Mouse (Mus musculus): ENCODE measurements around the gene Il34.
"Not testable (repeated sequence)": the region's sequence is repeated elsewhere in the genome, so short reads cannot be mapped to it uniquely, and the experiment has no call there.

Il34 gene

GRCm38 (mm10) chr8:110810481-110811065, 4.8 kb upstream of the Il34 start:
- no peak for DNase-seq

- DNase-seq: no peak
Observed at GRCm38 (mm10) chr8:110809831-110810230, 4.1 kb upstream of the Il34 start.

- no peak for DNase-seq
Observed at GRCm38 (mm10) chr8:110808495-110809472, 3.1 kb upstream of the Il34 start.

DNA sequence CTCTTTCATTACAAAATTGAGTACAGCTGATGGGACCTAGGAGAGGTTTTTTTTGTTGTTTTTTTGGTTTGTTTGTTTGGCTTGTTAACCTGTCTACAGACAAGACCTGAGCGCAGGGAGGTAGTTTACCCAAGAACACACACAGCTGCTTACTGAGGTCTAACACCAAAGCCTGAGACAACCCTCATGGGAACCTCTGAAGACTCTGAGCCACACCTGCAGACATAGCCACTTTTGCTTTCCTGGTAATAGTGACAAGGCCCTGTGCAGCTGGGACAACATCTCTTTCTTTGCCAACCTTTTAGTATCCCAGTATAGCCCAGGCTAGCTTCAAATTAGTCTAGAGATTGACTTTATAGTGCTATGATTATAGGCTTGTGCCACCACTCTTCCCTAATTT, 422 bp upstream of the Il34 start:
- no peak for DNase-seq

DNA sequence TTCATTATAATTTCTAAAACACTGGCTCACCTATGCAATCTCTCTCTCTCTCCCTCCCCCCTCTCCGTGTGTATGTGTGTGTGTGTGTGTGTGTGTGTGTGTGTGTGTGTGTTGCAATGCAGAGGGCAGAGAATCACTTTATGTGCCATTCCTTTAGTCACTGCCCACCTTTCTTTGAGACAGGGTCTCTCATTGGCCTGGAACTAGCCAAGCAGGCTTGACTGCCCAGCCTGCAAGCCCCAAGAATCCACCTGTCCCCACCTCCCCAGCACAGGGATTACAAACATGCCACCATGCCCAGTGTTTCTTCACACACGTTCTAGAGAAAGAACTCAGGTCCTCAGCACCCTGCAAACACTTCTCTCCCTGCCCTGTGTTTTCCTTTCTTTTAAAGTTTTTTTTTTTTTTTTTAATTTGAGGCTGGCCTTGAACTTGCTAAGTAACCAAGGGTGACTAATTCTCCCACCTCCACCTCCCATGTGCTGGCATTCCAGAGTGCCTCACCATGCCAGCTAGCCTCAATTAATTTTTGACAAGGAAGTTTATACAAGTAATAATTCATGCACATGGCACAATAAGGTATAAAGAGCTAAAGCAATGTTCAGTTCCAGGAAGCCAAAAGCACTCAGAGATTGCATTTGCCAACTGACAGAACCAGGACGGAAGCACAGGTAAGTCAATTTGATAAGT, 754 bp downstream of the Il34 start:
- DNase-seq: no peak

- DNase-seq: no peak
Observed at GRCm38 (mm10) chr8:110803856-110804255, 1.9 kb downstream of the Il34 start.

DNA sequence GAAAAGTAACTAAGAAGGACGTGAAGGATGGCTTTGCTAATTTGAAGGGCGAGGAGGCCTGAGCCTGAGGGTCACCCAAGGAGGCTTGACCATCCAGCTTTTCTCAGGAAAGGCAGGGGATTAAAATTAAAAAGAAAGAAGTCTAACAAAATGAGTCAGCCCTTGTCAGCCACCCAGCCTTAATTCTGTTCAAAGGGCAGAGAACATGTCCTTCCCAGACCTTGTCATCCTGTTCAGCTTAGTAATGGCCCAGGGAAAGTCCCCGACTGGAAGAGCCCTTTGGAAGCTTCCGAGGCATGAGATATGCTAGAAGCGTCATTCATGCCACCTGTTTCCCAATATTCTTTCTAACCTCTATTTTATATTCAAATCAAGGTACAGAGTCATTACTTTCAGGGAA, 2.7 kb downstream of the Il34 start:
- DNase-seq: no peak

GRCm38 (mm10) chr8:110797086-110797485, 8.6 kb downstream of the Il34 start:
- no peak for DNase-seq

GRCm38 (mm10) chr8:110794363-110794965, 11.3 kb downstream of the Il34 start:
- no peak for DNase-seq

DNA sequence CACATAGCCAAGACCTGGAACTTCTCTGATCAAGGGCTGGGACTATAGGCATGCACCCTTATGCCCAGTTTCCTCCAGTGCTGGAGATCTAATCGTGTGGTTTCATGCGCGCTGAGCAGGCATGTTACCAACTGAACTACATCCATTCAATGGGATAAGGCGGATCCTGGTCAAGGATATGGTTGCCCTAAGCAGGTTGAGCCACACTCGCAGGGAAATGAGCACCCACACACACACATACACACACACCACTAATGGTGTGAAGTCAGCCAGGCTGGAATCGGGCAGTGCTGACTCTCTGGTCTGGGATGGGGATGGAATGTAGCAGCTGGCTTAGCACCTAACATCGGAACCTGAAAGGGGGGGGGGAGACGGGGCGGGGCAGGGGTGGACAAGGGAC, 11.8 kb downstream of the Il34 start:
- DNase-seq: no peak

GRCm38 (mm10) chr8:110793511-110793910, 12.2 kb downstream of the Il34 start:
- no peak for DNase-seq

- DNase-seq: no peak
Observed at GRCm38 (mm10) chr8:110792574-110793200, 13.0 kb downstream of the Il34 start.

GRCm38 (mm10) chr8:110791164-110791563, 14.6 kb downstream of the Il34 start:
- DNase-seq: no peak

GRCm38 (mm10) chr8:110790270-110790669, 15.5 kb downstream of the Il34 start:
- no peak for DNase-seq

DNA sequence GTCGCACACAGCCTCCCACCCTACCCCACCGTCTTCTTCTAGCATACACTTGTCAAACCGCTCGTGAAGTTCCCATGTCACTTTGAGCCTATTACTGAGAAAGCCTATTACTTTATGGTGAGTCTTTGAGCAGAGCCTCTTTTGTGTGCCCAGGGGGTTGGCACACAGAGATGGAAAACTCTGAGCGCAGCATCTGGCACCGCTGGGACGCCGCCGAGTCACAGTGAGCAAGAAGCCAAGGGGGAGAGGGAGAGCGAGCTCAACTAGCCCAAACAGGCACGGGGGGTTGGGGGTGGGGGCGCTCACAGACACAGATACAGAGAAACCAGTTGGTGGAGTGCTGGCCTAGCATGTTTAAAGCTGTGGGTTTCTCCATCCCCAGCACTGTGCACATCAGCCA, 16.2 kb downstream of the Il34 start:
- no peak for DNase-seq

GRCm38 (mm10) chr8:110788981-110789380, 16.7 kb downstream of the Il34 start:
- DNase-seq: no peak

GRCm38 (mm10) chr8:110787411-110787954, 18.2 kb downstream of the Il34 start:
- no peak for DNase-seq

GRCm38 (mm10) chr8:110786934-110787333, 18.8 kb downstream of the Il34 start:
- DNase-seq: no peak

DNA sequence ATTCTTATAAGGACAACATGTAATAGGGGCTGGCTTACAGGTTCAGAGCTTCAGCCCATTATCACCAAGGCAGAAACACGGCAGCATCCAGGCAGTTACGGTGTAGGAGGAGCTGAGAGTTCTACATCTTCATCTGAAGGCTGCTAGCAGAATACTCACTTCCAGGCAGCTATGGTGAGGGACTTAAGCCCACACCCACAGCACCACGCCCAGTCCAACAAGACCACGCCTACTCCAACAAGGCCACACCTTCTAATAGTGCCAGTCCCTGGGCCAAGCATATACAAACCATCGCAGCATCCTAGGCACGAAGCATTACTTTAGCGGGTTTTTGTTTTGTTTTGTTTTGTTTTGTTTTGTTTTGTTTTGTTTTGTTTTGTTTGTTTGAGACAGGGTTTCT, 19.2 kb downstream of the Il34 start:
- not testable (repeated sequence) for DNase-seq

GRCm38 (mm10) chr8:110785366-110785765, 20.4 kb downstream of the Il34 start:
- no peak for DNase-seq

GRCm38 (mm10) chr8:110779924-110780718, 25.6 kb downstream of the Il34 start:
- no peak for DNase-seq

GRCm38 (mm10) chr8:110776335-110776734, 29.4 kb downstream of the Il34 start:
- DNase-seq: no peak

Data from spleen, adult 18-20 months (tissue).